Mouse (Mus musculus) kidney, postnatal 0 days (tissue): ENCODE measurements at regions not wholly inside any gene's neighbourhood (a gene's known extent, or its start where the extent isn't known, plus 50 kb on each side); places are given as distances from the start of the nearest gene placed in this dataset.

Experiments used
- ATAC-seq: fragments of 200-750 bp; cut with Nextera tagmentation; replicated peaks from 2 replicates; pipeline ENCODE4 v1.8.0; 2017; ENCODE audit warnings: low read depth, moderate number of reproducible peaks, moderate TSS enrichment, moderate library complexity; ENCODE audit not compliant: low FRiP score
- DNase-seq: peaks from one replicate; pipeline ENCODE4 v3.0.0-alpha.2; 2016; ENCODE audit warnings: low spot score
- H3K27ac ChIP-seq: fragments of 300-500 bp; sonication (generic); 2 replicates; pipeline ENCODE4 v1.5.1; 2014; ENCODE audit warnings: mild to moderate bottlenecking
- H3K27me3 ChIP-seq: fragments of 300-500 bp; sonication (generic); 2 replicates; pipeline ENCODE4 v1.6.1; 2014; ENCODE audit warnings: low read length, mixed read lengths; ENCODE audit not compliant: insufficient read depth
- H3K36me3 ChIP-seq: fragments of 300-500 bp; sonication (generic); 2 replicates; pipeline ENCODE4 v1.6.1; 2014; ENCODE audit warnings: low read length, mixed read lengths; ENCODE audit not compliant: insufficient read depth
- H3K4me1 ChIP-seq: fragments of 300-500 bp; sonication (generic); replicated peaks from 2 replicates; pipeline ENCODE4 v1.6.1; 2014; ENCODE audit warnings: antibody characterized with exemption, low read length, mixed read lengths; ENCODE audit not compliant: insufficient read depth
- H3K4me2 ChIP-seq: fragments of 300-500 bp; sonication (generic); 2 replicates; pipeline ENCODE4 v1.6.1; 2014; ENCODE audit warnings: mild to moderate bottlenecking, low read length, moderate library complexity, mixed read lengths
- H3K4me3 ChIP-seq: fragments of 300-500 bp; sonication (generic); replicated peaks from 2 replicates; pipeline ENCODE4 v1.5.1; 2014; ENCODE audit warnings: low read depth, low read length
- H3K9ac ChIP-seq: fragments of 300-500 bp; sonication (generic); 2 replicates; pipeline ENCODE4 v1.6.1; 2014; ENCODE audit warnings: low read depth, low read length
- H3K9me3 ChIP-seq: fragments of 300-500 bp; sonication (generic); replicated peaks from 2 replicates; pipeline ENCODE4 v1.6.1; 2016; ENCODE audit warnings: low read length, inconsistent platforms, mixed read lengths
- CTCF ChIP-seq: IDR thresholded peaks from 2 replicates; pipeline ENCODE4 v1.5.1; 2016; ENCODE audit warnings: antibody characterized with exemption, low read depth, mild to moderate bottlenecking, moderate library complexity
- whole genome bisulfite sequencing: fragments of 180-500 bp; shearing (Covaris S2); extraction: QIAGEN DNeasy Blood & Tissue Kit; methylation state at CpG from one replicate; pipeline ENCODE4 v1.1.7; 2014; 5-methylcytosine and 5-hydroxymethylcytosine counted together

- no peaks in the 10 kb centered on the region for H3K27me3 ChIP-seq
- H3K4me3 ChIP-seq, result no peak overlapping the region
- no peaks in the 10 kb centered on the region for H3K36me3 ChIP-seq
- H3K27ac ChIP-seq, result no peak overlapping the region
- ATAC-seq (no peak), DNase-seq (no peak)
- 0 out of 2 replicates have a peak, but pooled peaks cover 3% of the 10 kb centered on the region for H3K4me1 ChIP-seq
- WGBS, result 80% methylated on average over 5 of the region's 5 CpGs
- no peak for TF ChIP-seq CTCF
- H3K9me3 ChIP-seq, result no peaks in the 10 kb centered on the region
- H3K4me2 ChIP-seq, result no peak overlapping the region
- H3K9ac ChIP-seq, result no peak overlapping the region
These were observed 144.1 kb upstream of the Phyhipl start for GRCm38 (mm10) chr10:70799906-70800305.

- H3K36me3 ChIP-seq, result no peaks in the 10 kb centered on the region
- DNase-seq, result no peak
- no peaks in the 10 kb centered on the region for H3K27me3 ChIP-seq
- no peak overlapping the region for H3K27ac ChIP-seq
- WGBS, result 80% methylated on average over 11 of the region's 11 CpGs
- no peak for TF ChIP-seq CTCF
- H3K9me3 ChIP-seq, result no peaks in the 10 kb centered on the region
- H3K4me2 ChIP-seq, result no peak overlapping the region
- H3K9ac ChIP-seq, result no peak overlapping the region
- H3K4me1 ChIP-seq, result 0 out of 2 replicates have a peak, but pooled peaks cover 3% of the 10 kb centered on the region
- H3K4me3 ChIP-seq, result no peak overlapping the region
- ATAC-seq, result no peak
These were observed 143.5 kb upstream of the Phyhipl start for GRCm38 (mm10) chr10:70799191-70799742.

- 57% methylated on average over 7 of the region's 7 CpGs for WGBS
- Histone ChIP-seq H3K27me3 (no peaks in the 10 kb centered on the region), H3K27ac (no peak overlapping the region), H3K4me3 (no peak overlapping the region), H3K4me1 (no peaks in the 10 kb centered on the region), H3K9ac (no peak overlapping the region), H3K36me3 (no peaks in the 10 kb centered on the region), H3K4me2 (no peak overlapping the region), H3K9me3 (no peaks in the 10 kb centered on the region)
- TF ChIP-seq CTCF, result no peak
- DNase-seq, result no peak
- no peak for ATAC-seq
These were observed 133.2 kb upstream of the Phyhipl start for GRCm38 (mm10) chr10:70788814-70789452.

GRCm38 (mm10) chr10:70781036-70781435 is 125.3 kb upstream of the Phyhipl start:
- WGBS, result 95% methylated on average over 3 of the region's 3 CpGs
- Histone ChIP-seq H3K9me3 (no peaks in the 10 kb centered on the region), H3K4me2 (no peak overlapping the region), H3K4me1 (no peaks in the 10 kb centered on the region), H3K27ac (no peak overlapping the region), H3K36me3 (no peaks in the 10 kb centered on the region), H3K9ac (no peak overlapping the region), H3K4me3 (no peak overlapping the region), H3K27me3 (no peaks in the 10 kb centered on the region)
- DNase-seq (no peak), ATAC-seq (no peak)
- no peak for TF ChIP-seq CTCF

GRCm38 (mm10) chr10:70778596-70778995 is 122.8 kb upstream of the Phyhipl start:
- no peak for TF ChIP-seq CTCF
- 92% methylated on average over 11 of the region's 11 CpGs for WGBS
- DNase-seq, result no peak

DNA sequence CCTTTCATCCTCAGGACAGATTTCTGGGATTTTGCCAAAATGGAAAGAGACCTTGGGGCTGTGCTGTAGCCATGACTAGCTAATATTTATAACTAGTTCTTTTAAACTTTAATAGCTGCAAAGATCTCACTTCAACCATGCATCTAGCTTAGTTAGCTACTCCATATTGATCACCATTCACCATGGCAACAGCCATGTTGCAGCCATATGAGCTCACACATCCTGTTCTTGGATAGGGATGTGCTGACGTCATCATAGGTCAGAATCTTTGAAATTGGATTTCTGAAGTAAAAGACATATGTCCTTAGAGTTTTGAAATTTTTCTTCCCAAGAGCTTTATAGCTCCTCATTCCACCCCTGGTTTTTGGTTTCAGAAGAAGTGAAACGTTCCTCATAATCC is 118.8 kb upstream of the Phyhipl start:
- H3K9ac ChIP-seq, result no peak overlapping the region
- 78% methylated on average over 2 of the region's 2 CpGs for WGBS
- H3K4me3 ChIP-seq, result no peak overlapping the region
- no peak overlapping the region for H3K4me2 ChIP-seq
- no peak for ATAC-seq
- no peak for TF ChIP-seq CTCF
- no peak for DNase-seq
- H3K9me3 ChIP-seq, result no peaks in the 10 kb centered on the region
- H3K4me1 ChIP-seq, result no peaks in the 10 kb centered on the region
- H3K36me3 ChIP-seq, result no peaks in the 10 kb centered on the region
- no peak overlapping the region for H3K27ac ChIP-seq
- H3K27me3 ChIP-seq, result no peaks in the 10 kb centered on the region

More at GRCm38 (mm10) chr10:70778596-70778995, 122.8 kb upstream of the Phyhipl start:
- ATAC-seq, result no peak
- Histone ChIP-seq H3K36me3 (no peaks in the 10 kb centered on the region), H3K27me3 (no peaks in the 10 kb centered on the region), H3K4me2 (no peak overlapping the region), H3K27ac (no peak overlapping the region), H3K4me1 (no peaks in the 10 kb centered on the region), H3K9ac (no peak overlapping the region), H3K9me3 (no peaks in the 10 kb centered on the region), H3K4me3 (no peak overlapping the region)

DNA sequence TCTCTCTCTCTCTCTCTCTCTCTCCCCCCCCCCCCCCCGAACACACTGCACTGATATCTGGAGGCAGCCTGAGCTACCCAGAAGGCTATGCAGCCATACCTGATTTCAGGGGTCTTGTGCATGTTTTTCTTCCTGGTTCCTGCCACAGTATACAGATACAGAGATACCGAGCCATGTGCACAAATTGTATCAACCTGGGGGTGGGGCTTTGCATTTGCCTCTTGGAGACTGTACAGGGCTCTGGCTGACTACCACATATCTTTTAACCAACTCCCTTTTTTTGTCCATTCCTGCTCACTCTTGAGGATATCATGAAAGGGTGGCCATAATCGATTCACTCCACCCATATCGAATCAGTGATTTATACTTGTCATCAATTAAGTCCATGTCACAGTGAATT is 118.4 kb upstream of the Phyhipl start:
- no peak for TF ChIP-seq CTCF
- DNase-seq (no peak), ATAC-seq (no peak)

More for the DNA sequence above, 118.4 kb upstream of the Phyhipl start:
- Histone ChIP-seq H3K27me3 (no peaks in the 10 kb centered on the region), H3K4me3 (no peak overlapping the region), H3K27ac (no peak overlapping the region), H3K36me3 (no peaks in the 10 kb centered on the region), H3K9ac (no peak overlapping the region), H3K4me1 (no peaks in the 10 kb centered on the region), H3K4me2 (no peak overlapping the region), H3K9me3 (no peaks in the 10 kb centered on the region)
- WGBS, result 67% methylated on average over 3 of the region's 4 CpGs
